ENCODE assay signal across 1 mouse cellular context in genomic region chr7:143783378-143783995, GRCm38 (mm10).
TF ChIP-seq lines count a peak whose summit lies in the region.

No protein-coding gene starts in this region.

TF ChIP-seq in ES-E14, 5 proteins besides CTCF, POLR2A, EP300 and RAD21:
- TF ChIP-seq ZNF384 (IDR thresholded peaks at IDR 0.05; ENCODE audit: low read depth, low read length) (no peak), CHD2 (IDR thresholded peaks at IDR 0.05; ENCODE audit: low read depth, low read length) (no peak), ZC3H11A (IDR thresholded peaks at IDR 0.05; ENCODE audit: borderline replicate concordance, low read depth, low read length) (no peak), HCFC1 (IDR thresholded peaks at IDR 0.05; ENCODE audit: borderline replicate concordance, insufficient read depth, low read length) (no peak), MAFK (IDR thresholded peaks at IDR 0.05; ENCODE audit: insufficient read depth, low read depth, low read length) (no peak)
